Mouse (Mus musculus): ENCODE results near the gene Snd1.

GRCm38 (mm10) chr6:28886724-28887440 is 411.9 kb downstream of the Snd1 start:
- no peak for TF ChIP-seq POLR2A (IDR thresholded peaks at IDR 0.05; ENCODE audit: insufficient read length, low read depth)
- no peak for TF ChIP-seq POLR2AphosphoS2 (IDR thresholded peaks at IDR 0.05; ENCODE audit: insufficient read length, low read depth)
- no peak for TF ChIP-seq USF1 (IDR thresholded peaks at IDR 0.05; ENCODE audit: low read depth)
- TF ChIP-seq TCF3 (IDR thresholded peaks at IDR 0.05; ENCODE audit: insufficient read length, low read depth) = no peak
- no peak for TF ChIP-seq MAX (IDR thresholded peaks at IDR 0.05; ENCODE audit: low read depth)
- no peak for TF ChIP-seq REST (IDR thresholded peaks at IDR 0.05; ENCODE audit: insufficient read depth, insufficient read length)
- no peak for TF ChIP-seq TCF12 (IDR thresholded peaks at IDR 0.05; ENCODE audit: insufficient read depth, poor library complexity, severe bottlenecking)
- TF ChIP-seq E2F4 (IDR thresholded peaks at IDR 0.05; ENCODE audit: insufficient read depth) = no peak
- TF ChIP-seq MYOD1 (IDR thresholded peaks at IDR 0.05; ENCODE audit: control insufficient read depth in 1 of 3, insufficient read length in 2 of 3, low read depth in 2 of 3) = no peak

Measured in myocyte (in vitro differentiated cells).